Mouse (Mus musculus) skeletal muscle tissue, adult 2 months (tissue): ENCODE results near the gene Slc38a2.

ENCODE experiments used
- DNase-seq: peaks from one replicate; pipeline ENCODE4 v3.0.0-alpha.2; 2012; ENCODE audit warnings: low read depth, low spot score

The Slc38a2 gene

DNA sequence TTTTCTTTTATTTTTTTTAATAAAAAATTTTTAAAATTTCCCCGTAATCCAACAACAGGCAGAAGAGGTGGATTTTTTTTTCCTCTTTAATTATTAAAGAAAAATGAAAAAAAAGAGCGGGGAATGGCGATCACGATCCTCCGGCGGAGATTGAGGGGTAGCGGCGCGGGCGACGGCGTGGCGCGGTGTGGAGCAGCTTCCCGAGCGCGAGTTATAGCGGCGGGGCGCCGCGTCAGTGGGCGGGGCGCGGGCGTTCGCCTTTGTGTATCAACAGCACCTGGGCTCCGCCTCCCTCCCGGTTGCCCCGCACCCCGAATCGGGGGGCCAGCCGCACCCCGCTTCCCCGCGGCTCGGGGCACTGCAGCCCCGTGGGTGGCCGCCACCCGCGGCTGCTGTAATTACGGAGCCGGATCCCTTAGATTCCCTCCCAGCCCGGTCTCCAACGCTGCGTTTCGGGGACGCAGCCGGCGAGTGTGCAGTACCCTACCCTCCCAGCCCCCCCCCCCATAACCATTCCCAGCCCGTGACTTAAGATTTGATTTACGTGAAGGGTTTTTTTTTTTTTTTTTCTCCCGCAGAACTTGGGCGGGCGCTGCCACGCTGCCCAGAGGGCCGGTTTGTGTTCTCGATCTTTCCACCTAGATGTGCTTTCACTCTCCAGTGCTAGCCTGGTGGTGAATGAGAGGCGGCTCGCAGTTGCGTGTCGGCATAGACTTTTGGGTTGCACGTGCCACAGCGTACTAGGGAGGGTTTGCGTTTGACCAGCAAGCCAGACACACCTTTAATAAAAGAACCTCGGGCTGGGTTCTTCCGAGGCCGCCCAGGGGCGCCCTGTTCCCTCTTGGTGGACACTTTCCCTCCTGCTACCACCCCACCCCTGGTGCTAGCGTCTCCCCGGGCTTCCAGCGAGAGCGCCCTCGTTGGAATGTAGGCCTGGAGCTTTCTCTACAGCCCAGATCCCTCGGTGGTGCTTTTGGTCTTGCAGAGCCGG lies at the start of gene Slc38a2:
Slc38a2 (minus strand) TSS at position 210 of the 991 bp plus-strand sequence.
- DNase-seq = peak; percentile 86

DNA sequence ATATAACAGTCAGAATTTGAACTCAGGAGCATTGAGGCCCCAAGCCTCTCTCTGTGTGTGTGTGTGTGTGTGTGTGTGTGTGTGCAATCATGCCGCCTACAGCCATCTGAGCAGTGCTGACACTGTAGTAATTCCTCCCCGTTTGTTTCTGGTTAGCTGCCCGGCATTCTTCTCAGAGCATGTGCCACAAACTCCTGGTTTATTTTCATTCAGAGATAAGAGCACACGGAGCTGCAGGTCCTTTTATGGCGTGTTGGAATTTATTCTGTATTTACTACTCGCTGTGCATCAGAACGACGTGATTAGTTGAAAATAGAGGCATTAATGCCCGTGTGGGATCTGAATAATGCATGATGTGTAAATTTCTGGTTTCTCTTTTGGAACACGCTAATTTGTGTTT lies 49.6 kb upstream of the Slc38a2 start:
- no peak for DNase-seq

DNA sequence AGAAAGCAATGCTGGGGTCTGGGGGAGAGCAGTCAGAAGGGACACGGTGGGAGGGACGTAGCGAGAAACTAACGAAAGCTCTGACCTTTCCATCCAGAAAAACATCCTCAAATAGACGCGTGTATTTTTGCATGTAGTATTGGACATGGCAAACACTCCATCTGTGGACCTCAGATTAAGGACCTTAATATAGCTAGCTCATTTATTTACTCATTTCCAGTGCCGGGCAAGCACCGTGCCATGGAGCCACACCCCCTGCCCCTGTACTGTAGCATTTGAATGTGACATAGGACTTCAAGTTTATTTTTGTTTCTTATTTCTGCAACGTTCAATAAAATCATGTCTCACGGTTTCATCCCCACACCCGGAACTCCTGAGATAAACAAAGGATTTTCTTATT lies 48.0 kb upstream of the Slc38a2 start:
- DNase-seq = no peak

DNA sequence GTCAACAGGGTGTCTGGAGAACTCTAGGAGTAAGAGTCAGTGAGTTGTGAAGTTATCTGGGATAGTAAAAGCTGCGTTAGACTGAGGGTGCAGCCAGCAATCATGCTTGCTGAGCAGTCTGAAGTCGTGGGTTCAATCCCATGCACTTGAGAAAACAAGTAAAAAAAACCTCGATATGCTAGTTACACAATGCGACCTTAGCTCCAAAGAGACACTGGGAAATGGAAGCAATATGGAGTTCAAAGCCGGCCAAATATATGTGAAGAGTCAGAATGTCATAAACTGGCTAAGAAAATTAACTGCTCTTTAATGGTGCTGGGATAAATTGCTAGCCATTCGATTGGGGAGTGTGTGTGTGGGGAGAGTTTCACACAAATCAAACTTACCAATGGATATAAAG lies 47.5 kb upstream of the Slc38a2 start:
- DNase-seq = no peak

DNA sequence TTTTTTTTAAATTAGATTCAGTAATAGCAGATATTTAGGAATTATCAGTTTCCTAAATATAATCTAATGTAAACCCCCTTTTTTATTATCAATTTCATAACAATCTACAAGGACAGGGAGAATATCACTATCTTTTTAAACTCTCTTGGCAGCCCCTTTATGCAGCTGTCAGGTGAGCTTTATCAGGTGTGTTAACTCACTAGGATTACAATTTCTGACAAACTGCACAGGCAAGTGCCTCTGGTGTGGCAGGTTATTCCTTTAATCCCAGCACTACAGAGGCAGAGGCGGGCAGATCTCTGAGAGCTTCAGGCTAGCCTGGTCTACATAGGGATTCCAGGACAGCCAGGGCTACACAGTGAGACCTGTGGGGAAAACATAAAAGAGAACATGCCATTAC lies 45.8 kb upstream of the Slc38a2 start:
- DNase-seq = no peak

DNA sequence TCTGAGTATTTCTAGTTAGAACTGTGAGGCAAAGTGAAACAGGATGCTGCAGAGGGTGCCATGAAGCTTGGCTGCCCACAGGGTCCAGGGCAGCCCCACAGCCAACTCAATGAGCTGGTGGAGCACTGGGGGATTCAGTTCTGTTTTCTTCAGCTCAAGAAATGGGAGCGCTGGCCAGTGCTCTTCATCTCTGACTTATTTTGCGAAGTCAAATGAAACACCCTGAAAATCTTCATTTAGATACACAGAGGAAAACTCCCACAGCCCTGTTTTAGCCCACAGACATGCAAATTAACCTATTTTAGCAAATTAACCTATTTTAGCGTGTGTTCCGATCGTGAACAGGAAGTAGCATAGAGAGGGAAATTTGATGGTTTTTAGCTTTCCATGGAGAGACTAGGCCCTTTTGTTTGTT lies 45.4 kb upstream of the Slc38a2 start:
- DNase-seq = no peak

DNA sequence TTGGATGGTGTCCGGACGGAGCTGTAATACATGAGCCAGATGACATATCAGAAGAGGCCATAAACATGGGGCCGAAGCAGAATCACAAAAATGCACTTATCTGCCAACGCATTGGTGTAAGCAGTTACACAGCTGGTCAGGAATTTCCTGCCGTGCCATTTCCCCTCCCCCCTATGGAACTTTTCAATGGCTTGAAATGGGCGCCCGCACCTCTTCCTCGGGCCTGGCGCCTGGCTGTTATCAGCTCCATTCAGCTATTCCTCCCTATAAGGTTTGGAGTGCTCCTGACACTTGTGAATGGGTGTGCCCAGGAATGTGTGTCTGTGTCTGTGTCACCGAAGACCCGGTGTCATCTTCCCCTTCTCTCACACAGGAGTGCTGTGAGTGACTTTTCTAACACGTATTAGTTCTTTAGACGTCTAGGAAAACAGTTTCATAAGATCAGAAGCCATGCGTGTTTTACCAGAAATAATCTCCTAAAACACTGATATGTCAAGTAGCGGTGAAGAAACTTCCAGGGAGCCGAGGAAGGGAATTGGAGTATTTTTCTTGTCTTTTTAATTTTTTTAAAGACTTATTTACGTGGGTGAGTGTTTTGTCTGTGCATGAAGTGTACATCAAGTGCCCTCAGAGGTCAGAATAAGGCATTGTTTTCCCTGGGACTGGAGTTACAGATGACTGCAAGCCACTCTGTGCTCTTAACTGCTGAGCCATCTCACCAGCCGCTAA lies 44.8 kb upstream of the Slc38a2 start:
- no peak for DNase-seq

DNA sequence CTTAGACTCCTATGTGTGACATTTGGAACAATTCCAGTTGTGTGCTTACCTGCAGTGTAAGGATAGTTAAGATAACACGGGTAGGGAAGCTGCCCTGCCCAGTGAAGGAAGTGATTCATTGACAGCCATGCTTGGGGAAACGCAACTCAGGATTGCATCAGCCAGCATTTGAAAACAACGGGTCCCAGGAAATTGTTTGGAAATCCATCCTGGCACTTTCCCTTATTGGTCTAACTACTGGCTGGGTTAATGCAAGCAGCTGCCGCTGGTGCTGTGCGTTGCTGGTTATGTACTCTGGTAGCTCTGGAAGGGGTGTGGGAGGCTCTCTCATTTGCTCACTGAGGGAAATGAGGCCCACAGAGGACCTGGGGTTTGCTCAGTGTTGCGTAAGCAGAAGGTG lies 43.7 kb upstream of the Slc38a2 start:
- no peak for DNase-seq

DNA sequence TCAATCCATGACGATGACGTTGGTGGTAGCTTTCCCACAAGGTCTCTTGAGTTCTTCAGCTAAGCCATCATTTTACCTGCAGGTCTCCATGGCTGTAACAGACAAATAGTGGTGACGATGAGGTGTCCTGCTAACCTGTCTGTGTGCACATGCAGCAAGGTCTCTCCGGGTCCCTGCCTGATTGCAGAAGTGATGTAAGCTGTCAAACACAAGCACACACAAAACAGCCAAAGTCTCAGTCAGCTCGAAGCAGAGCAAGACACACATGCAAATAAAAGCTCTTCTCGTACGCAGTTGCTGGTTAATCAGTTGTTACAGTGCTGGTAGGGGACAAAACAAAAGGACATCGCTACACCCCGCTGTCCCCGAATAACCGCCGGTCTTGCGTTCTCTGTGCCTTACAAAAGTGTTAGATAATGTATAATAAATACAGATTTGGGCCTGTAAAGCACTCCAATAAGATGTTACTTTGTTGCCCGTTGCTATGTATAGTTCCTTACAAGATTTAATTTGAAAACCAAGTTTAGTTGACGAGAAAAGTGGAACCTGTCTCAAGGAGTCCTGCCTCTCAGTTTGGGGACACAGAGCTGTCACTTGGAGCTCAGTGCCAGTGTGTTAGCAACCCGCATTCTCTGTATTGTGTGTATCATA lies 43.2 kb upstream of the Slc38a2 start:
- no peak for DNase-seq

DNA sequence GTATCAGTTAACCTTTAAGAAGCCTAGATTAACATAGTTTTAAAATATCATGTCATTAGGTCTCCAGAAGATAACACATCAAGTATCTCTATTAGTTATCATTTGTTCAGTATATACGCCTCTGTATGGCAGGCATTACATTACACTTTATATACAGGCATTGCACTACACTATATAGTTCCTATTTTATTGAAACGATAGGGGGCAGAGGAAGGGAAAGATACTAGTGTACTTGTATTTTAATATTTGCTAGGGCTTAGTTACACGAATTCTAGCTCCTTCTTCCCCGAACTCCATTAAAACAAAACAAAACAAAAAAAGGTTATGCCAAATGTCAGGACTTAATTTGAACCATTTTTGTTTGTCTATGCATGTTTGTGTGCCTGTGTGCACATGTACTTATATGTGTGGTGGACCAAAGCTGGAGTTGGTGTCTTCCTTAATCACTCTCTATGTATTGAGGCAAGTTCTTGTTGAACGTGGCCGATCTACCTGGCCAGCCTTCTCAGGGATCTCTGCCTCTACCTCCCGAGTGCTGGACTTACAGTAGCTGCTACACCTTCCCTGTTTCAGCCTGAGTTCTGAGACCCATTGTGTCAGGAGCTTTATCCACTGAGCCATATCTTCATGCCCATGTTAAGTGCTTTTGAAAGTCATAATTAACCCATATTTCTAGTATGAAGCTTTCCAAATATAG lies 41.5 kb upstream of the Slc38a2 start:
- DNase-seq = no peak

DNA sequence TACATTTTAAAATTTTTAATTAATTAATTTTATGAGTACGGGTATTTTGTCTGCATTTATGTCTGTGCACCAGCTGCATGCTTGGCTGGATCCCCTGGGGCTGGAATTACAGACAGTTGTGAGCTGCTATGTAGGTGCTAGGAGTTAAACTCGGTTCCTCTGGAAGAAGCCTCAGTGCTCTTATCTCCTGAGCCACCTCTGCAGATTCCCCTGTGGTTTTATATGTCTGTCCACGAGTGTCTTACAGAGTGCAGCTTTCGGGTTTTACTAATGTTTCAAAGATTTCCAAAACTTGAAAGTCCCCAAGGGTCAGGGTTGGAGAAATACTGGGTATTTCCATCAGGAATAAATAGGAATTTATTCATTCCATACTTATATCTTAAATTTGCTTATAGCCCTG lies 40.6 kb upstream of the Slc38a2 start:
- no peak for DNase-seq

DNA sequence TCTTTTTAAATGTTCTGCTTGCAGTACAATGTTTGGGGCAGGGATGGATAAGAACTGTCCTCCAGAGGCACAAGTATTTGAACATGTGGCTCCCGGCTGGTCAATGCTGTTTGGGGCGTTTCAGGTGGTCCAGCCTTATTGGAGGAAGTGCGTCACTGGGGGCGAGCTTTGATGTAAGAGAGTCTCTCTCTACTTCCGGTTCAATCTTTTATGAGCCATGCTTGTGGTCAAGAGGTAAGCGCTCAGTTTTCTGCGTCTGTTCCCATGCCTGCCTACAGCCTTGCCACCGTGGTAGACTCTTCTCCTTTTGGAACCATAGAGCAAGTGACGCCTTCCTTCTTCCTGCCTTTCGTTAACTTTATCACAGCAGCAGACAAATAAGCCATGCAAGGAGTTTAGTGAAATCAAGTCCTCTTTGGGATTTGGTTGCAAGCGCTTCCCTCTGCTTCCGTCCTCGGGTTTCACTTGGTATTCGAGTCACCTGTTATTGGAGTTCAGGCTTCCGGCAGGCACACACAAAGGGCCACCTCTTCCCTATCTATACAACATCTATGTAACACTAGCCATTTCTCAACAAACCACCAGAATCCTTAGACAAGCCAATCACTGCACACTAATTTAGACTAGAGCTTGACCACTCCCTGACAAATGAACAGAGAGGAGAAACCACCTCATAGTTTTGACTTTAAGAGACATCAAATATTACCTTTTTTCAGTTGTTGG lies 37.3 kb upstream of the Slc38a2 start:
- no peak for DNase-seq

DNA sequence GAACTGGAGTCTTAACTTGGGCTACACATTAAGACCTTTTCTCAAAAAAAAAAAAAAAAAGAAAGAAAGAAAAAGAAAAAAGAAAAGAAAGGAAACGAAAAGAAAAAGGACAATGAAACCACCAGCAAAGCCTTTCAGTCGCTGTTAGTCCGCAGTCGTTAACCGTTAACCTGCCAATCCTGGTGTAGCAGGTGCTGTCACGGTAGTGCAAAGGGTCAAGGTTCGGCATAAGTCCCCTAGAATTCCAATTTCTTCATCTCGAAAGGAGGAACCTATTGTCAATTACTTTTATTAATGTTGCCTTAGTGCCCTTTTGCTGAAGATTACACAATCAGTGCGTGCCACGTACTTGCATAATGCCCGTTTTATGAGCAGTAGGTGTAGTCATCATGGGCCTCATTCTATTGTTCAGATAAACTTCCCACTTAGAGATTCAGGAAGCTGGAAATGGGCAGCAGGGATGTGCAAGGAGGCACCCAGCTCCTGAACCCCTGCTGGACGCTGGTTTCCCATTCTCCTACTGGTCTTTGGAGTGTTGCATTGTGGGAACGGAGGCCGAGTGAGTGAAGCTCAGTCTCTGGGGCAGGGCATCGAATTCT lies 36.1 kb upstream of the Slc38a2 start:
- no peak for DNase-seq

DNA sequence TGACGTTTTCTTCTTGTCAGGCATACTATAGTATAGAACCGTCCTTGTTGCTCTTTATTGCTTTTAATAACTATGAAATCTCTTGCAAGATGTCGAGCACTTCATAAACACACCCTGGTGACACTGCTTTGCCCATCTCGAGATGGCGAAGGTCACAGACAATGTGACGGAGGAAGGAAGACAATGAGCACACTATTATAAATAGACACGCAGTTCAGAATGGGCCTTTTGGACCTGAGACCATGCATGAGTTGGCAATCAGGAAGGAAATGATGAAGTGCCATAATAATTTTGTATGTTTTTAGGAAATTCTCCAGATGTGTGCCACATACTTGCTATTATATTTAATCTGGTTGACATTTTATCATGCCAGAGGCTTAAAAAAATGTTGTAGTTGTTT lies 34.9 kb upstream of the Slc38a2 start:
- DNase-seq = no peak

DNA sequence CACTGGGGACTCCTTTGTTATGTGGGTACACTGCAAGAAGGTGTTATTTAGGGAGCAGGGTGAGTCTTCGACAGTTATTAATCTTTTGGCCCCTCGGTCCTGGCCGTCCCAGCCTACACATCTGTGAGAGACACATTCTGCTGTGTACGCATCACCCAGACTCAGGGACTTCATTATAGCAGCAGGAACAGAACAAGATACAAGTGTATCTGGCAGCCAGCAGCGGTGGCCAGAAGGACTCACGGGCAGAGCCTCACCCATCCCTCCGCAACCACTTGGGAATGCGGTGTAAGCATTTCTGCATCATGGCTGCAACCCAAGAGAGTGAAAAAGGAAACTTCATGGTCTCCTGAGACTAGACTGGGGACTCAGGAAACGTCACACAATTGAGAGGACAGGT lies 30.9 kb upstream of the Slc38a2 start:
- DNase-seq = peak; percentile 36

DNA sequence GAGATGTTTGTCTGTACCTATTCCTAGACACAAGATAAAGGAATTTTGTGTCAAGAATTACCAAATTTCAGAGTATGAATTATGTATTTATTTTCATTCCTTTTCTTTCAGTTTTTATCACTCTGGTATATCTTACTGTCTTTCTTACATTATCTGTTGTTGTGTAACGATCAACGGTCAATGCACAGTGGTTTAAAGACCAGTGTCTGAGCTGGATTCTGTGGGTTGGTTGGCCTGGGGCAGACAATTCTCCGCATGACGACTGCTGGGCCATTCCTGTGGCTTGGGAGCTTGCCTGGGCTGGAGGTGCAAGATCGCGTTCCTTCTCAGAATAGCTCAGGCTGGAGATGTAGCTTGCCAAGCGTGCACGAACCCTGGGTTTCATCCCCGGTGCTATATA lies 30.3 kb upstream of the Slc38a2 start:
- DNase-seq = peak; percentile 83

DNA sequence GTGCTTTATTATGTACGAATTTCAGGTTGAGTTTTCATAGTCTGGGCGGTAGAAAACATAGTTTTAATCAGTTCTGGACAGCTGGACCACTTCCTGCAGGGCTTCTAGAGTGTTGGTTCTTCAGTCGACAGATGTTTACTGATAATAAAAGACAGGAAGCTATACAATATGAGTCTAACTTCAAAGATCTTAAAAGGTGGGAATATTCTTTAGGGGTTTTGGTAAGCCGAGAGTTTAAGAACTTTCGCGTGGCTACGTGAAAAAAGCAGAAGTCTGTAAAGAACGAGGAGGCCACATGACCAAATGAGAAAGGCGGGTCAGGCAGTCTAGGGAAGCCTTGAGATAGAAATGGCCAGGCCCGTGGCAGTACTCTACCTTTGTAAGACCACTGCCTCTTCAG lies 29.5 kb upstream of the Slc38a2 start:
- no peak for DNase-seq

DNA sequence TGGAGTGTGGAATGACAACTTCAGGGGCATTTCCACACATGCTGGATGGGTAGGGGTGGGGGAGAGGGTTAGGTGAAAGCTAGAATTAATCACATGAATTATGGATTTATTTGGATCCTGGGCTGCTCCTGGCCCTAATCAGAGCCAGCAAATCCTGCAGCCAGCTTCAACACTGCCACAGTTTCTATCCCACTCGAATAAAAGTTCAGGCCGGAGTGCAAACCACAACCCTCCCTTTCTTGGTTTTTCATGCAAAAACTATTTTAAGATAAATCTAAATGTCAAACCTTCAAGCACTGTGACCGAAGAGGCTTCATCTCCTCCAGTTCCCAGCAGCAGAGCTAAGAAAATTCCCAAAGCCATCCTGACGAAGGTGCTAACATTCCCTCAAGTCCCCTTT lies 28.8 kb upstream of the Slc38a2 start:
- DNase-seq = no peak

DNA sequence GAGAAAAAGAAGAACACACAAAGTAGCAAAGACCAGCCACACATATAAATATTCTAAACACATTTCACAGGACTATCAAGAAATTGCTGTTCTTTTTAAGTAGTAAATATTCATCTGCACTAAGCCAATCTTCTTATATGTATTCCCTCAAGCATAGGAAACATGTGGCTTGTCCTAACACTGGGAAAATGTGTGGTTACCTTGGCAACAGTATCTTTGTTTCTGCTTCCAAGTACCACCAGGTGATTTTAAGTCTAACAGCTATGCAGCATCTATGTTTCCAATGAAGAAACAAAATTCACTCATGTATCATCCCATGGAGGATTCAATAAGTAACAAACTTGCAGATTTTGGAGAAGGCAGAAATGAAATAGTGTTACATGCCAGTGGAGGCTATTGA lies 25.0 kb upstream of the Slc38a2 start:
- DNase-seq = no peak

DNA sequence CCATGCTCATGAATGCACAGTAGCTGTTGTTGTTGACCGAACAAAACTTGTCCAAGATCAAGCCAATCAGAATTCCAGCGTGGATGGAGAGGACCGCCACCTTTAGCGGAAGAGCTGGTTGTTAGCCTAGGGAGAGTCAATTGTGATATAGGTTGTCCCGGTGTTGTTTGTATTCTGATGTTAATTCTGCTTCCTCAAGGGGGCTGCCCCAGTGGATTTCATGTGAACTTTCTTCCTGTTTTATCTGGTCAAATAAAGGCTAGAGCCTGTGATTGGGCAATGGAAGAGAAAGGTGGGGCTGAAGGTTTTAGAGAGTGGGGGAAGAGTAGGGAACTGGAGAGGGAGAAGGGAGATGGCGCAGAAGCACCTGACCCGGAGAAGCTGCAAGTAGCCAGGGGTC lies 22.7 kb upstream of the Slc38a2 start:
- DNase-seq = no peak

DNA sequence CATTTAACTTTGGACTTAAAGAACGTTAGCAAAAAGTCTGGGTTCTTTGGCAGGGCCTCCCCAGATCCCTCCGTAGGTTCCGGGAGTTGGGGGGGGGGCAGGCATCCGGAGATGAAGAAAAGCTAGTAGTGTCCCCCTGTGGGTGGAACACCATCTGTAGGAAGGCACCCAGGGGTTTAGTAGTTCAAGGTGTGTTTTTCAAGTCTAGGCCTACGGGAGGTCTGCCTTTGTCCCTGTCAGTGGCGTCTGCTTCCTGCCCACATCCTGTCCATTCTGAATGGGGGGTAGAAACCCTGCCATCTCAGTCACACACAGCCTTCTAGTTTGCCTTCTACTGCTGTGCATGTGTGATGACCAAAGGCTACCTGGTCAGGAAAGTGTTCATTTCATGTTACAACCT lies 20.6 kb upstream of the Slc38a2 start:
- no peak for DNase-seq
